Mouse (Mus musculus) intestine, postnatal 0 days (tissue): ENCODE measurements around the gene Podxl. TPM values are rescaled to one million over a fixed set of nuclear protein-coding genes. Genes with fewer than 3 reads are reported as not detected.

Source experiments
- ATAC-seq: fragments of 200-750 bp; cut with Nextera tagmentation; 2 replicates; pipeline ENCODE4 v1.8.0; 2017; ENCODE audit warnings: mild to moderate bottlenecking, moderate TSS enrichment, moderate library complexity
- H3K27ac ChIP-seq: fragments of 300-500 bp; sonication (generic); 2 replicates; pipeline ENCODE4 v1.5.1; 2014; ENCODE audit warnings: mild to moderate bottlenecking, low read depth, low read length, moderate library complexity
- H3K27me3 ChIP-seq: fragments of 300-500 bp; sonication (generic); replicated peaks from 2 replicates; pipeline ENCODE4 v1.6.1; 2014; ENCODE audit warnings: low read length, mixed read lengths; ENCODE audit not compliant: control insufficient read depth, insufficient read depth
- H3K36me3 ChIP-seq: fragments of 300-500 bp; sonication (generic); 2 replicates; pipeline ENCODE4 v1.6.1; 2014; ENCODE audit warnings: mild to moderate bottlenecking, moderate library complexity; ENCODE audit not compliant: control insufficient read depth, insufficient read depth
- H3K4me1 ChIP-seq: fragments of 300-500 bp; sonication (generic); replicated peaks from 2 replicates; pipeline ENCODE4 v1.6.1; 2014; ENCODE audit warnings: antibody characterized with exemption, low read length, mixed read lengths; ENCODE audit not compliant: control insufficient read depth, insufficient read depth
- H3K4me2 ChIP-seq: fragments of 300-500 bp; sonication (generic); replicated peaks from 2 replicates; pipeline ENCODE4 v1.6.1; 2014; ENCODE audit warnings: low read depth, mild to moderate bottlenecking, moderate library complexity
- H3K4me3 ChIP-seq: fragments of 300-500 bp; sonication (generic); 2 replicates; pipeline ENCODE4 v1.5.1; 2014; ENCODE audit warnings: low read depth, low read length
- H3K9ac ChIP-seq: fragments of 300-500 bp; sonication (generic); 2 replicates; pipeline ENCODE4 v1.6.1; 2014; ENCODE audit warnings: mild to moderate bottlenecking, low read depth, low read length
- H3K9me3 ChIP-seq: fragments of 300-500 bp; sonication (generic); 2 replicates; pipeline ENCODE4 v1.6.1; 2016; ENCODE audit warnings: mixed run types; ENCODE audit not compliant: control insufficient read depth
- CTCF ChIP-seq: sonication (generic); IDR thresholded peaks from 2 replicates; pipeline ENCODE4 v1.5.1; 2016; ENCODE audit warnings: low read depth, mild to moderate bottlenecking, control low read depth, antibody characterized with exemption, moderate library complexity
- WGBS: fragments of 180-500 bp; shearing (Covaris S2); extraction: QIAGEN DNeasy Blood & Tissue Kit; methylation state at CpG from one replicate; pipeline ENCODE4 v1.1.7; 2014; 5-methylcytosine and 5-hydroxymethylcytosine counted together
- polyA plus RNA-seq: library from polyadenylated mRNA; unstranded; fragments of >200 nt; fragmentation: Nextera tagmentation; extraction: Ambion mirVana; gene quantifications from 2 replicates; pipeline ENCODE4 v1.2.1, GENCODE M21; 2015

The Podxl gene
- 27.9 and 29.0 TPM in 2 replicates for polyA plus RNA-seq

DNA sequence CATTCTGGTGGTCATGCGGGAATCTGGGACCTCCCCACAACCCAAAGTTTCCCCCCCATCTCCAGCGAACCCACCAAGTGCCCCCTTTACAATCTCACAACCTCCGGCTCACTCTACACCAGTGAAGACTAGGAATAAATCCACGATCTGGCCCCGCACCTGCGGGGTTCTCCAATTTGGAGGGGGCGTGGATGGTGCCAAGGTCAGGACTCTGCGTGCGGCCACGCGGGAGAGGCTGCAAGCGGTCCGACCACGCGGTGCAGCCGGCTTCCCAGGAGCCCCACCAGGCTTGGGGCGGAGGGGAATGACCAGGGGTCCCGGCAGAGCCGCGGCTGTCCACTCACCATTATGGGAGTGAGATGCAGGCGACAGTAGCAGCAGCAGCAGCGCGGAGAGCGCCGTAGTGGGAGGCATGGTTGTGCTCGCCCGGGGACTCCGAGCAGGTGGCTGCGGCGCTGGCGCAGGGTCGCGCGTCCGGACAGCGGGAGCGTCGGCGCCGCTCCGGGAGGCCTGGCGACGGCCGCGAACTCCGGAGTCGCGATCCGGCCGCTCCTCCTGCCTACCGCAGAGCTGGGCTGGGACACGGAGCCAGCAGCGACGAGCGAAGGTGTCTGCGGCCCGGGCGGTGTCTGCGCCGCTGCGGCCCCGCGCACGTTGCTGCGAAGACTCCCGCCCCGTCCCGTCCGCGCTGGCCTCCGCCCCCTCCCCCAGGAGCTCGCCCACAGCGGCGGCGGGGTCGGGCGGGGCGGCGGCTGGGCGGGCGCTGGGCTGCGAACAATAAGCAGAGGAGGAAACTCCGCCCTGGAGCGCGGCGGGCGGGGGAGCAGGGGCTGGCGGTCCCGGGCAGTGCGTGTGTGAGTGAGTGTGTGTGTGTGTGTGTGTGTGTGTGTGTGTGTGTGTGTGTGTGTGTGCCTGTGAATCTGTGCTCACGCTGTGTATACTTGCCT, at the start of gene Podxl:
Podxl (minus strand) TSS at position 747 of the 947 bp plus-strand sequence.
- Histone ChIP-seq H3K9ac (peak within 1 kb of the TSS; percentile 50), H3K27me3 (no peaks in the 10 kb centered on the region; the same call in 1 of the 2 replicates), H3K36me3 (no peaks in the 10 kb centered on the region), H3K9me3 (no peaks in the 10 kb centered on the region), H3K4me1 (0 out of 2 replicates have a peak, but pooled peaks cover 2% of the 10 kb centered on the region), H3K27ac (peak within 1 kb of the TSS; percentile 5; the same call in 1 of the 2 replicates), H3K4me2 (peak within 1 kb of the TSS; percentile 85), H3K4me3 (peak within 1 kb of the TSS; percentile 62)
- under 1% methylated on average over 69 of the region's 91 CpGs for WGBS
- peak; percentile 62 for ATAC-seq
- no peak for TF ChIP-seq CTCF

- H3K4me3 ChIP-seq: no peak overlapping the region
- no peak overlapping the region for H3K4me2 ChIP-seq
- H3K36me3 ChIP-seq: no peaks in the 10 kb centered on the region
- no peaks in the 10 kb centered on the region for H3K27me3 ChIP-seq
- H3K4me1 ChIP-seq: no peaks in the 10 kb centered on the region; the same call in 1 of the 2 replicates
- WGBS: 48% methylated on average over 17 of the region's 17 CpGs
- ATAC-seq: no peak
- no peaks in the 10 kb centered on the region for H3K9me3 ChIP-seq
- no peak overlapping the region for H3K27ac ChIP-seq
- no peak overlapping the region for H3K9ac ChIP-seq
- TF ChIP-seq CTCF: no peak
Observed at GRCm38 (mm10) chr6:31612560-31613270, 48.9 kb upstream of the Podxl start.

DNA sequence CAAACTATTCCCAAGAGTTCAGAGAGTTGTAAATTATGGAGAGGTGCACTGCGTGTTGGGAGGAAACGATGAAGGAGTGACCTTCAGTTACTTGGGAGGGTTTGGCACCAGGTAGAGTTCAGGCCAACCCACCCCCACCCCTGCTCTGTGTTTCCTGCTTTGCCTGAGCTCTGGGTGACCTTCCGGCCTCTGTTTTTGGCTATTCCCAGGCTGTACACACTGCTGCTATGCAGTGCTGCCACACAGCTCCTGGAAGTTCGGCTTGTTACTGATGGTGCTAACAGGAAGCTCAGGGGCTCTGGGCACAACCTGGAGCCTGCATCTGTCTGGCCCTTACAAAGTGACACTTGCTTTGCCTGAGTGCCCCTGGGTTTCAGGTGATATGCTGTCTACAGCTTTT, 42.6 kb upstream of the Podxl start:
- 76% methylated on average over 4 of the region's 4 CpGs for WGBS
- Histone ChIP-seq H3K27ac (no peak overlapping the region), H3K4me2 (no peak overlapping the region), H3K9me3 (no peaks in the 10 kb centered on the region), H3K9ac (no peak overlapping the region), H3K27me3 (no peaks in the 10 kb centered on the region), H3K4me1 (no peaks in the 10 kb centered on the region), H3K36me3 (no peaks in the 10 kb centered on the region), H3K4me3 (no peak overlapping the region)
- ATAC-seq: no peak
- TF ChIP-seq CTCF: no peak

DNA sequence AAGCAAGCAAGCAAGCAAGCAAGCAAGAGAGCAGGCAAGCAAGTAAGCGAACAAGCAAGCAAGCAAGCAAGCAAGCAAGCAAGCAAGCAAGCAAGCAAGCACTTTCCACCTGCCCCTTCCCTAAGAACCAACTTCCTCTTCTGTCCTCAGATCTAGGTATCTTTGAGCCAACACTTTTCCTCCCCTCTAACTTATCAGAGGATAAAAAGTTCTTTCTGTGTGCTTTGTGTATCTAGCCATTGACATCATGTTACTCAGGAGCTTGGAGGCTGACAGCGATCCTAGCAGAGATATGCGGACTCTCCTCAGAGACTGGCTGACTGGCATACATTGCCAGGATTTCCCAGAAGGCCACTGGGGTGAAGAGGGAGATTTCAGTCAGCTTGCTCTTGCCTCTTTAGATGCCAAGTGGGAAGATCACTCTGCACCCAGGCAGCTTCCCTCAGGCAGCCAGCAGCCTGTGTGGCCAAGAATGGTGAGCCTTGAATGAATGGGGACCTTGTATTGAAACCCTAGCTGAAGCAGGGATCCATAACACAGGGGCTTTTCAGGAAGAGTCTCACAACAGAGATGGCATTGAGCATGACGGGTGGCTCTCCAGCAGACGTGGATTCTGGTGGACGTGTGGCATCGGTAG, 41.0 kb upstream of the Podxl start:
- Histone ChIP-seq H3K9ac (no peak overlapping the region), H3K36me3 (no peaks in the 10 kb centered on the region), H3K4me3 (no peak overlapping the region), H3K4me1 (no peaks in the 10 kb centered on the region), H3K9me3 (no peaks in the 10 kb centered on the region), H3K27me3 (no peaks in the 10 kb centered on the region), H3K27ac (no peak overlapping the region), H3K4me2 (no peak overlapping the region)
- TF ChIP-seq CTCF: no peak
- no peak for ATAC-seq
- WGBS: 87% methylated on average over 7 of the region's 7 CpGs

- Histone ChIP-seq H3K36me3 (no peaks in the 10 kb centered on the region), H3K27ac (no peak overlapping the region), H3K4me1 (no peaks in the 10 kb centered on the region), H3K9ac (no peak overlapping the region), H3K9me3 (no peaks in the 10 kb centered on the region), H3K27me3 (no peaks in the 10 kb centered on the region), H3K4me3 (no peak overlapping the region), H3K4me2 (no peak overlapping the region)
- TF ChIP-seq CTCF: no peak
- WGBS: 66% methylated on average over 4 of the region's 4 CpGs
- no peak for ATAC-seq
Observed at GRCm38 (mm10) chr6:31602489-31602888, 38.7 kb upstream of the Podxl start.

GRCm38 (mm10) chr6:31601131-31601530, 37.4 kb upstream of the Podxl start:
- Histone ChIP-seq H3K27me3 (no peaks in the 10 kb centered on the region), H3K4me3 (no peak overlapping the region), H3K4me2 (no peak overlapping the region), H3K9me3 (no peaks in the 10 kb centered on the region), H3K4me1 (no peaks in the 10 kb centered on the region), H3K9ac (no peak overlapping the region), H3K36me3 (no peaks in the 10 kb centered on the region), H3K27ac (no peak overlapping the region)
- WGBS: 52% methylated on average over 3 of the region's 3 CpGs
- no peak for ATAC-seq
- TF ChIP-seq CTCF: no peak
